In the genomic region with DNA sequence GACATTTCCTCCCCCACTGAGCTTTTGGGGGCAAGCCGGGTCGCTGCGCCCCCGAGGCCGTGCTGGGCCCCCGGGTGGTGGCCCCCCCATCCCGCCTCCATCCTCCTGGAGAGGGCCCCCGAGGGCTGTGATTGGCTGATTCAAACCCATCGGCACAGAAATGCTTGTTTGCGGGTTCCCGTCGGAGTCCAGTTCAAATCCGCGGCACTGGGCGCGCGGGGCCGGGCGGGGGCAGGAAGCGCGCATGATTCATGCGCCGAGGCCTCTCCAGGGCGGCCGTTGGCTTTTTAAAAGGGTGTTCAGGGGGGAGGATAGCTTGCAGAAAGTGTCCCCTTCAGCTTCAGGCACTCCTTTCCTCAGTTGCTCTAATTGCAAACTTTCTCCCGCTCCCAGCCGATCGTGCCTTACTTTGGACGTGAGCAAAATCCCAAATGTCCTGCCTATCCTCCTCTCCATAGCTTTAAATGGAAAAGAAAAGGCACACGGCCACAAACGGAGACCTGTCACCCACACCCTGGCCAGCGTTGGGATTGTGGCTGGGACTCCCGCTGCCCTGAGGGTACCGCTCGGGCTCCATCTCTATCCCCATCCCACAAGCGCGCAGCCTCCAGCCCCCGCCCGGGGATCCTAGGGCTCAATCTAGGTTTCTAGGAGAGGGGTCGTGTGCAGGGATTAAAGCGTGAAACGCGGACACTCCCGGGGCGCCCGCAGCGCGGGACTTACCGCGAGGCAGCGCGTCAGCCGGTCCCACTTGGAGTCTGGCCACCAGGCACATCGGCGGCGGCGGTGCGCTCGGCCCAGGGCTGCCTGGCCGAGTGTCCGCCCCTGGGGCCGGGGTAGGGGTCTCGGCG, we compare ENCODE assay signal across 7 mouse cellular contexts. TPM values are rescaled to one million over a fixed set of nuclear protein-coding genes. Genes with fewer than 3 reads are reported as not detected.
DNase-seq lines count a peak whose midpoint lies in the region; ATAC-seq and TF ChIP-seq lines count a peak whose summit lies in the region.

A gene (minus strand): TSS at position 809 of the 851 bp plus-strand sequence.

- peak; percentile 66 for TF ChIP-seq POLR2A in CH12.LX (IDR thresholded peaks at IDR 0.05; ENCODE audit: low read depth, low read length)

- H3K9ac ChIP-seq in CH12.LX (ENCODE audit: insufficient read depth, low read depth) = peak within 1 kb of the TSS; percentile 79
- peak within 1 kb of the TSS; percentile 68 for H3K9ac ChIP-seq in forebrain, embryonic 14.5 days (ENCODE audit: low read length)
- peak within 1 kb of the TSS; percentile 70 for H3K9ac ChIP-seq in hindbrain, embryonic 12.5 days
- H3K9ac ChIP-seq in liver, embryonic 15.5 days = peak within 1 kb of the TSS; percentile 68
- peak within 1 kb of the TSS; percentile 57 for H3K9ac ChIP-seq in neural tube, embryonic 14.5 days (replicated peaks; ENCODE audit: low read depth, low read length)

- H3K27me3 ChIP-seq in CH12.LX (replicated peaks) = no peaks in the 10 kb centered on the region
- 0 out of 2 replicates have a peak, but pooled peaks cover 12% of the 10 kb centered on the region for H3K27me3 ChIP-seq in forebrain, embryonic 14.5 days (replicated peaks; ENCODE audit: control insufficient read depth, insufficient read depth, low read length)
- H3K27me3 ChIP-seq in hindbrain, embryonic 12.5 days = peaks cover 43% of the 10 kb centered on the region
- H3K27me3 ChIP-seq in liver, embryonic 15.5 days = peaks cover 43% of the 10 kb centered on the region
- peaks cover 10% of the 10 kb centered on the region for H3K27me3 ChIP-seq in neural tube, embryonic 14.5 days (ENCODE audit: control insufficient read depth, insufficient read depth, low read length)

- dilution Hi-C loops in CH12.LX (cut with MboI; ENCODE audit: extremely low pct_ligation_motif_present, extremely low pct_unique_long_range_greater_than_20kb, low sequenced_read_pairs) = no loop called here

- H3K4me3 ChIP-seq in CH12.LX (replicated peaks in 1 of 3; ENCODE audit: low read depth in 2 of 3, low read length in 2 of 3, poor library complexity in 1 of 3) = peak within 1 kb of the TSS; percentile 67 to 82 (median 80)
- peak within 1 kb of the TSS; percentile 51 for H3K4me3 ChIP-seq in forebrain, embryonic 14.5 days (ENCODE audit: low read depth, low read length)
- peak within 1 kb of the TSS; percentile 63 for H3K4me3 ChIP-seq in hindbrain, embryonic 12.5 days
- H3K4me3 ChIP-seq in liver, embryonic 15.5 days (replicated peaks) = peak within 1 kb of the TSS; percentile 73
- peak within 1 kb of the TSS; percentile 50 for H3K4me3 ChIP-seq in neural tube, embryonic 14.5 days (ENCODE audit: low read depth, low read length)

- H3K79me2 ChIP-seq in CH12.LX (replicated peaks; ENCODE audit: control insufficient read depth, extremely low read depth, insufficient read depth, poor library complexity, severe bottlenecking) = no peaks in the 10 kb centered on the region

- WGBS in forebrain, embryonic 14.5 days = under 1% methylated on average over 58 of the region's 64 CpGs
- WGBS in hindbrain, embryonic 12.5 days = under 1% methylated on average over 56 of the region's 64 CpGs
- 1% methylated on average over 61 of the region's 64 CpGs for WGBS in liver, embryonic 15.5 days (ENCODE audit: insufficient replicate concordance)
- WGBS in neural tube, embryonic 14.5 days = under 1% methylated on average over 62 of the region's 64 CpGs

- TF ChIP-seq RAD21 in CH12.LX (IDR thresholded peaks at IDR 0.05; ENCODE audit: low read depth, low read length) = peak; percentile 18

- peak; percentile 27; the same call in 1 of the 2 replicates for TF ChIP-seq EP300 in CH12.LX (IDR thresholded peaks at IDR 0.05; ENCODE audit: low read length)

- no peaks in the 10 kb centered on the region for H3K9me3 ChIP-seq in CH12.LX (replicated peaks; ENCODE audit: low read length)
- H3K9me3 ChIP-seq in forebrain, embryonic 14.5 days (replicated peaks; ENCODE audit: control insufficient read depth, low read length) = no peaks in the 10 kb centered on the region
- H3K9me3 ChIP-seq in hindbrain, embryonic 12.5 days (replicated peaks) = no peaks in the 10 kb centered on the region
- H3K9me3 ChIP-seq in liver, embryonic 15.5 days (replicated peaks) = no peaks in the 10 kb centered on the region
- H3K9me3 ChIP-seq in neural tube, embryonic 14.5 days (ENCODE audit: control insufficient read depth, low read length) = no peaks in the 10 kb centered on the region

- H3K36me3 ChIP-seq in CH12.LX (replicated peaks in 1 of 2; ENCODE audit: control insufficient read depth in 1 of 2, insufficient read depth in 1 of 2, low read length in 1 of 2) = peaks cover 23 to 38% of the 10 kb centered on the region in 2 experiments
- H3K36me3 ChIP-seq in forebrain, embryonic 14.5 days (ENCODE audit: control insufficient read depth, insufficient read depth, low read length) = no peaks in the 10 kb centered on the region
- H3K36me3 ChIP-seq in hindbrain, embryonic 12.5 days = no peaks in the 10 kb centered on the region
- 0 out of 2 replicates have a peak, but pooled peaks cover 21% of the 10 kb centered on the region for H3K36me3 ChIP-seq in liver, embryonic 15.5 days (replicated peaks)
- no peaks in the 10 kb centered on the region for H3K36me3 ChIP-seq in neural tube, embryonic 14.5 days (ENCODE audit: control insufficient read depth, insufficient read depth, low read length)

- TF ChIP-seq CTCF in CH12.LX (conservative IDR thresholded peaks at IDR 0.05 in 1 of 2, IDR thresholded peaks at IDR 0.05 in 1 of 2; ENCODE audit: low read depth in 2 of 2, low read length in 2 of 2) = peak in 1 of 2 experiments; percentile 40; a peak in 2 of 4 replicates

- peaks cover 11 to 35% of the 10 kb centered on the region in 2 experiments for H3K4me1 ChIP-seq in CH12.LX (ENCODE audit: control insufficient read depth in 1 of 2, insufficient read depth in 2 of 2)
- H3K4me1 ChIP-seq in forebrain, embryonic 14.5 days (ENCODE audit: control insufficient read depth, insufficient read depth, low read length) = peaks cover 7% of the 10 kb centered on the region; the same call in 1 of the 2 replicates
- peaks cover 19% of the 10 kb centered on the region for H3K4me1 ChIP-seq in hindbrain, embryonic 12.5 days
- peaks cover 27% of the 10 kb centered on the region for H3K4me1 ChIP-seq in liver, embryonic 15.5 days (replicated peaks)
- H3K4me1 ChIP-seq in neural tube, embryonic 14.5 days (ENCODE audit: control insufficient read depth, insufficient read depth, low read length) = peaks cover 14% of the 10 kb centered on the region; the same call in 1 of the 2 replicates

- peak within 1 kb of the TSS; percentile 26 for H3K4me2 ChIP-seq in CH12.LX (ENCODE audit: insufficient read depth, low read depth, poor library complexity, severe bottlenecking)
- peak within 1 kb of the TSS; percentile 89 for H3K4me2 ChIP-seq in forebrain, embryonic 14.5 days (ENCODE audit: low read length)
- H3K4me2 ChIP-seq in hindbrain, embryonic 12.5 days (replicated peaks) = peak within 1 kb of the TSS; percentile 99
- peak within 1 kb of the TSS; percentile 94 for H3K4me2 ChIP-seq in liver, embryonic 15.5 days
- H3K4me2 ChIP-seq in neural tube, embryonic 14.5 days (ENCODE audit: low read depth, low read length) = peak within 1 kb of the TSS; percentile 95

- in situ Hi-C loops in CH12.LX (cut with MboI; ENCODE audit: low pct_ligation_motif_present, low pct_unique_long_range_greater_than_20kb, low sequenced_read_pairs) = loop anchor here (10.0 kb wide), 1 partner anchor 51 kb away; a partner anchor contains a TSS

- H3K27ac ChIP-seq in CH12.LX (ENCODE audit: insufficient read depth, low read depth) = peak within 1 kb of the TSS; percentile 12; the same call in 1 of the 2 replicates
- H3K27ac ChIP-seq in forebrain, embryonic 14.5 days (ENCODE audit: low read depth, low read length) = no peak within 1 kb of the TSS
- no peak within 1 kb of the TSS for H3K27ac ChIP-seq in hindbrain, embryonic 12.5 days
- H3K27ac ChIP-seq in liver, embryonic 15.5 days (replicated peaks) = peak within 1 kb of the TSS; percentile 57
- H3K27ac ChIP-seq in neural tube, embryonic 14.5 days (ENCODE audit: low read depth, low read length) = no peak within 1 kb of the TSS

- ATAC-seq in forebrain, embryonic 14.5 days = peak; percentile 73
- peak; percentile 42; the same call in 1 of the 2 replicates for ATAC-seq in hindbrain, embryonic 12.5 days (ENCODE audit: low FRiP score)
- peak; percentile 26 for ATAC-seq in liver, embryonic 15.5 days (ENCODE audit: insufficient read depth)
- ATAC-seq in neural tube, embryonic 14.5 days (ENCODE audit: low read depth) = peak; percentile 42; the same call in 1 of the 2 replicates

- DNase-seq in CH12.LX (ENCODE audit: extremely low read depth) (peak; percentile 71), ZHBTc4 (ENCODE audit: low read depth, low spot score) (peak; percentile 38)
- DNase-seq in forebrain, embryonic 14.5 days (ENCODE audit: low spot score) = peak; percentile 28
- DNase-seq in frontal cortex, adult 2 months (ENCODE audit: extremely low spot score in 1 of 2, low spot score in 1 of 2) = no peak

TF ChIP-seq in CH12.LX, 34 proteins besides CTCF, POLR2A, EP300 and RAD21 (continues in another document):
- TF ChIP-seq POLR2AphosphoS2 (IDR thresholded peaks at IDR 0.05; ENCODE audit: low read depth, low read length) (no peak), TCF12 (IDR thresholded peaks at IDR 0.05; ENCODE audit: low read depth, low read length) (peak; percentile 27), ELF1 (IDR thresholded peaks at IDR 0.05; ENCODE audit: low read depth, low read length) (peak; percentile 59; the same call in 1 of the 2 replicates), IRF4 (IDR thresholded peaks at IDR 0.05; ENCODE audit: low read depth, low read length) (peak; percentile 43; the same call in 1 of the 2 replicates), SMC3 (IDR thresholded peaks at IDR 0.05; ENCODE audit: low read depth, low read length) (peak; percentile 25), PAX5 (IDR thresholded peaks at IDR 0.05; ENCODE audit: low read length) (no peak), E2F4 (IDR thresholded peaks at IDR 0.05; ENCODE audit: insufficient replicate concordance, low read depth, low read length) (0 out of 2 replicates have a peak, but pooled peaks have one; percentile 50), ETS1 (conservative IDR thresholded peaks at IDR 0.05; ENCODE audit: low read depth, low read length) (no peak), CHD1 (IDR thresholded peaks at IDR 0.05; ENCODE audit: low read depth, low read length) (peak; percentile 89), JUN (IDR thresholded peaks at IDR 0.05; ENCODE audit: insufficient read depth, low read depth, low read length) (no peak), KAT2A (IDR thresholded peaks at IDR 0.05; ENCODE audit: insufficient replicate concordance, low read length) (no peak)

RNA-seq across cellular contexts. Expression of the gene that starts here (rescaled TPM):
- total RNA-seq in CH12.LX (2012; rRNA removed) (16.8 and 17.0 TPM in 2 replicates), CH12.LX (2014; rRNA removed) (20.5 and 25.0 TPM in 2 replicates)
- polyA plus RNA-seq in CH12.LX (2012; ENCODE audit: insufficient read length, low read depth) = 25.4 and 27.9 TPM in 2 replicates
- polyA plus RNA-seq in forebrain, embryonic 14.5 days (2014; fragmentation: Nextera tagmentation; extraction: Ambion mirVana) = 4.7 and 6.2 TPM in 2 replicates
- polyA plus RNA-seq in hindbrain, embryonic 12.5 days (2016; fragmentation: Nextera tagmentation; extraction: Ambion mirVana) = 1.6 TPM in 2 replicates
- polyA plus RNA-seq in liver, embryonic 15.5 days (2015; fragmentation: Nextera tagmentation; extraction: Ambion mirVana) = 1.5 and 1.8 TPM in 2 replicates
- polyA plus RNA-seq in neural tube, embryonic 14.5 days (2014; fragmentation: Nextera tagmentation; extraction: Ambion mirVana) = 2.7 and 3.8 TPM in 2 replicates
- 1.2 and 1.3 TPM in 2 replicates for polyA plus RNA-seq in frontal cortex, adult 2 months (2012; rRNA removed)

Comparison
In these comparisons a context has a peak if more than half of its experiments do, and no peak if none do; other contexts are left out.
1. DNase-seq: peak in CH12.LX (single experiment), ZHBTc4 (single experiment) and forebrain, embryonic 14.5 days (single experiment); none in frontal cortex, adult 2 months (0 of 2).
2. H3K27ac ChIP-seq: peak in CH12.LX (single experiment) and liver, embryonic 15.5 days (single experiment); none in forebrain, embryonic 14.5 days (single experiment), hindbrain, embryonic 12.5 days (single experiment) and neural tube, embryonic 14.5 days (single experiment).
3. H3K4me2 ChIP-seq: peak in every context shown above with its lines; median percentile 99 in hindbrain, embryonic 12.5 days; 95 in neural tube, embryonic 14.5 days; 94 in liver, embryonic 15.5 days; 89 in forebrain, embryonic 14.5 days; 26 in CH12.LX.
4. Peak in every context shown above with its lines, with median percentiles within 50 percentile points of each other: H3K4me3 ChIP-seq, H3K9ac ChIP-seq and ATAC-seq.